Mouse (Mus musculus) liver, adult 2 months (tissue): ENCODE measurements around the gene Robo1.

Source experiments
- CTCF ChIP-seq: fragments of 200-500 bp; IDR thresholded peaks from 2 replicates; pipeline ENCODE4 v1.5.1; 2011; ENCODE audit warnings: low read depth, low read length, control low read depth
- POLR2A ChIP-seq: fragments of 200-500 bp; IDR thresholded peaks from 2 replicates; pipeline ENCODE4 v1.6.1; 2011; ENCODE audit warnings: low read length, control low read depth; ENCODE audit not compliant: insufficient read depth; ENCODE audit errors: extremely low read depth

- TF ChIP-seq CTCF (no peak), POLR2A (no peak)
Measured at GRCm38 (mm10) chr16:73072883-73073282, 764.8 kb downstream of the Robo1 start.
